Mouse (Mus musculus): Measurements from ENCODE around the gene Emilin1. TPM values are rescaled to one million over a fixed set of nuclear protein-coding genes. Genes with fewer than 3 reads are reported as not detected.
A peak's percentile ranks its signal among the peaks of the same experiment; 100 is the strongest.

Emilin1 gene
- polyA plus RNA-seq, 1 experiment from 2014 or later = 108 TPM

DNA sequence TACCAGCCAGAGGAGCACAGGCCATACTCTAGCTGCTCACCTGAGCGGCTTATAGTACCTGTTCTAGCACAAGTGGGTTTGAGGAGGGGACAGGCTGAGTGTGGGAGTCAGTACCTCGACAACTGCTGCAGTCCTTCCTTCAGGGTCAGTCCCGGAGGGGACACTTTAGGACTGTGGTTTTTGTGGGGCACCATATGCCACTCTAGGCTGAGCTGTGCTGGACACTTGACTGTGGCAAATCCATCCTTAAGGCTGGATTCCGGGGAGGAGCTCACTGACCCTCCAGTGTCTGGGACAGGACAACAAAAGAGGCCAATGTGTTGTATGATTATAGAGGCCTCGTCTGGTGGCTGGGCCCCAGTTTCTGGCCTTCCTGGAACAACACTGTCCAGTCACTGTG lies 39.3 kb downstream of the Emilin1 start:
- Histone ChIP-seq H3K27me3 (ENCODE audit: control insufficient read depth, insufficient read depth, low read length) (no peaks in the 10 kb centered on the region), H3K4me3 (ENCODE audit: control insufficient read depth in 1 of 2, insufficient read depth in 1 of 2, low read depth in 1 of 2, low read length in 2 of 2) (no peak overlapping the region), H3K9me3 (ENCODE audit: control insufficient read depth, low read length) (no peaks in the 10 kb centered on the region), H3K36me3 (ENCODE audit: control insufficient read depth, insufficient read depth, low read length) (peaks cover 48% of the 10 kb centered on the region), H3K9ac (ENCODE audit: low read length) (no peak overlapping the region), H3K27ac (replicated peaks in 1 of 2; ENCODE audit: control insufficient read depth in 1 of 2, insufficient read depth in 1 of 2, low read depth in 2 of 2, low read length in 2 of 2) (no peak overlapping the region), H3K4me2 (ENCODE audit: low read length) (no peak overlapping the region), H3K4me1 (ENCODE audit: control insufficient read depth in 2 of 2, insufficient read depth in 2 of 2, low read length in 2 of 2) (peaks cover 0 to 9% of the 10 kb centered on the region in 2 experiments; a peak in 3 of 4 replicates)
- ATAC-seq (ENCODE audit: insufficient number of reproducible peaks, insufficient read depth, low FRiP score, low read depth) = no peak
- WGBS = 85% methylated on average over 5 of the region's 5 CpGs

- WGBS = 95% methylated on average over 6 of the region's 6 CpGs
- Histone ChIP-seq H3K4me2 (ENCODE audit: low read length) (no peak overlapping the region), H3K27ac (replicated peaks in 1 of 2; ENCODE audit: control insufficient read depth in 1 of 2, insufficient read depth in 1 of 2, low read depth in 2 of 2, low read length in 2 of 2) (no peak overlapping the region), H3K9me3 (ENCODE audit: control insufficient read depth, low read length) (no peaks in the 10 kb centered on the region), H3K4me3 (ENCODE audit: control insufficient read depth in 1 of 2, insufficient read depth in 1 of 2, low read depth in 1 of 2, low read length in 2 of 2) (no peak overlapping the region), H3K36me3 (ENCODE audit: control insufficient read depth, insufficient read depth, low read length) (peaks cover 62% of the 10 kb centered on the region), H3K9ac (ENCODE audit: low read length) (no peak overlapping the region), H3K27me3 (ENCODE audit: control insufficient read depth, insufficient read depth, low read length) (no peaks in the 10 kb centered on the region), H3K4me1 (ENCODE audit: control insufficient read depth in 2 of 2, insufficient read depth in 2 of 2, low read length in 2 of 2) (peaks cover 4 to 21% of the 10 kb centered on the region in 2 experiments)
- ATAC-seq (ENCODE audit: insufficient number of reproducible peaks, insufficient read depth, low FRiP score, low read depth) = no peak
Measured at GRCm38 (mm10) chr5:30954065-30954464, 40.9 kb downstream of the Emilin1 start.

DNA sequence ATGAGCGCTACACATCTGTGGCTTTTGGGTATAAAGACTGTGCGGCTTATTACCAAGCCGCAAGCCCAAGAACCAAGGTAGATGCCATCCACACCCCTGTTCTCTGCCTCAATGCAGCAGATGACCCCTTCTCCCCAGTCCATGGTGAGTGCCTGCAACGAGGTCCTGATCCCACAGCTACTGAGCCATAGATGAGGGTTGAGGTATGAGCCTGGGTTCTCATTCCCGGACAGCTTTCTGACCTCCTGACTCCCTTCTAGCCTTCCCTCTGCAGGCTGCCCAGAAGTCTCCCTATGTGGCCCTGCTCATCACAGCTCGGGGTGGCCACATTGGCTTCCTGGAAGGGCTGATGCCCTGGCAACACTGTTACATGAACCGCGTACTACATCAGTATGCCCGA lies 41.4 kb downstream of the Emilin1 start:
- H3K4me1 ChIP-seq (ENCODE audit: control insufficient read depth in 2 of 2, insufficient read depth in 2 of 2, low read length in 2 of 2) = peaks cover 6 to 26% of the 10 kb centered on the region in 2 experiments
- no peak overlapping the region for H3K27ac ChIP-seq (replicated peaks in 1 of 2; ENCODE audit: control insufficient read depth in 1 of 2, insufficient read depth in 1 of 2, low read depth in 2 of 2, low read length in 2 of 2)
- H3K4me3 ChIP-seq (ENCODE audit: control insufficient read depth in 1 of 2, insufficient read depth in 1 of 2, low read depth in 1 of 2, low read length in 2 of 2) = no peak overlapping the region
- H3K4me2 ChIP-seq (ENCODE audit: low read length) = no peak overlapping the region
- H3K9me3 ChIP-seq (ENCODE audit: control insufficient read depth, low read length) = no peaks in the 10 kb centered on the region
- H3K9ac ChIP-seq (ENCODE audit: low read length) = no peak overlapping the region
- no peak for ATAC-seq (ENCODE audit: insufficient number of reproducible peaks, insufficient read depth, low FRiP score, low read depth)
- H3K27me3 ChIP-seq (ENCODE audit: control insufficient read depth, insufficient read depth, low read length) = no peaks in the 10 kb centered on the region
- H3K36me3 ChIP-seq (ENCODE audit: control insufficient read depth, insufficient read depth, low read length) = peaks cover 62% of the 10 kb centered on the region
- WGBS = 97% methylated on average over 9 of the region's 9 CpGs

DNA sequence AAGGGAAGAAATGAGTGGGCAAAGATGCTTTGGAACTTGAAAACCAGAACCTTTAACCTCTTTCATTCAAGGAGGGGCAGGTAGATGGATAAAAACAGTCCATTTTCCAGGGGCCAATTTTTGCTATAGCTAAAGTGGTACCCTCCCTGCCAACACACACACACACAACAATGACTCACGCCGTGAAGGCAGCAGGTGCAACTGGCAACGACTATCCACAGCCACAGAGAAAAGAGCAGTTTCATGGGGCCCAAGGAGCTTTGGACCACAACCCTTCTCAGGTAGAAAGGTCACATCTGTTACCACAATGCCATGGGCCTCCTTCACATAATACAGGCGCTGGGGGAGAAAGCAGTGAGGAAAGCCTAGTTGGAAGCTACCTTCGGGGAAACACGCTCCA lies 42.5 kb downstream of the Emilin1 start:
- no peak overlapping the region for H3K4me2 ChIP-seq (ENCODE audit: low read length)
- ATAC-seq (ENCODE audit: insufficient number of reproducible peaks, insufficient read depth, low FRiP score, low read depth) = no peak
- H3K9ac ChIP-seq (ENCODE audit: low read length) = no peak overlapping the region
- WGBS = 95% methylated on average over 6 of the region's 6 CpGs
- H3K4me3 ChIP-seq (ENCODE audit: control insufficient read depth in 1 of 2, insufficient read depth in 1 of 2, low read depth in 1 of 2, low read length in 2 of 2) = no peak overlapping the region
- no peaks in the 10 kb centered on the region for H3K9me3 ChIP-seq (ENCODE audit: control insufficient read depth, low read length)
- H3K36me3 ChIP-seq (ENCODE audit: control insufficient read depth, insufficient read depth, low read length) = peaks cover 62% of the 10 kb centered on the region
- no peaks in the 10 kb centered on the region for H3K27me3 ChIP-seq (ENCODE audit: control insufficient read depth, insufficient read depth, low read length)
- no peak overlapping the region for H3K27ac ChIP-seq (replicated peaks in 1 of 2; ENCODE audit: control insufficient read depth in 1 of 2, insufficient read depth in 1 of 2, low read depth in 2 of 2, low read length in 2 of 2)
- peaks cover 6 to 21% of the 10 kb centered on the region in 2 experiments for H3K4me1 ChIP-seq (ENCODE audit: control insufficient read depth in 2 of 2, insufficient read depth in 2 of 2, low read length in 2 of 2)

GRCm38 (mm10) chr5:30957891-30958290 lies 44.7 kb downstream of the Emilin1 start:
- Histone ChIP-seq H3K4me3 (ENCODE audit: control insufficient read depth in 1 of 2, insufficient read depth in 1 of 2, low read depth in 1 of 2, low read length in 2 of 2) (no peak overlapping the region), H3K36me3 (ENCODE audit: control insufficient read depth, insufficient read depth, low read length) (peaks cover 49% of the 10 kb centered on the region), H3K9me3 (ENCODE audit: control insufficient read depth, low read length) (no peaks in the 10 kb centered on the region), H3K4me1 (ENCODE audit: control insufficient read depth in 2 of 2, insufficient read depth in 2 of 2, low read length in 2 of 2) (peaks cover 6 to 18% of the 10 kb centered on the region in 2 experiments), H3K9ac (ENCODE audit: low read length) (no peak overlapping the region), H3K27me3 (ENCODE audit: control insufficient read depth, insufficient read depth, low read length) (no peaks in the 10 kb centered on the region), H3K27ac (replicated peaks in 1 of 2; ENCODE audit: control insufficient read depth in 1 of 2, insufficient read depth in 1 of 2, low read depth in 2 of 2, low read length in 2 of 2) (no peak overlapping the region), H3K4me2 (ENCODE audit: low read length) (no peak overlapping the region)
- 95% methylated on average over 6 of the region's 6 CpGs for WGBS
- no peak for ATAC-seq (ENCODE audit: insufficient number of reproducible peaks, insufficient read depth, low FRiP score, low read depth)

DNA sequence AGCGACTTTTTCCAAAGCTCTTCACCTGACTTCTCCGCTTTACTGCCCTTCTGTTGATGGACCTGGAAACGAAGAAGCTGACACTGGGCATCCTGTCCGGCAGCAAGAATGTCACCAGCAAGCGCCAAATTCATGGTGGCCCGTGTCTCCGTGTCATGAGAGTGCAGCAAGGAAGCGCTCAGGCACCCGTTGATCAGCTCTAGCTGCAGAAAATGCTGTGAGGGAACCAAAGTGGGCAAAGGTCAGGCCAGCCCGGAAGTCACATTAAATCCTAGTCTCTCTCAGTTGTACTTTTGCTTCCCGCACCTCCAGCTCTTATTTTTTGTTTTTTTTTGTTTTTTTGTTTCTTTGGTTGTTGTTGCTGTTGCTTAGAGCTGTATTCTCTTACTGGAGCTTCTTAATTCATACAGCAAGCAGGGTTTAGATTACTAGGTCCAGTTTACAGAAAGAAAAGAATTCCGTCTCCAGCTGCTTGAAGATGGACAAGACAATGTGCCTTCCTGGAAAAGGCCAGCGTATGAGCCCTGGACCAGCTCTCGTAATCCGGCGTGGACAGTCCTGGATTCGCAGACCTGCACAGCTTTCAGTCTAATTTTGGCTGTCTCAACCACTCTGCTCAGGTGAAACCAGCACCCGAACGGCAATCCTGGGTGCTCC lies 46.1 kb downstream of the Emilin1 start:
- H3K9me3 ChIP-seq (ENCODE audit: control insufficient read depth, low read length) = no peaks in the 10 kb centered on the region
- ATAC-seq (ENCODE audit: insufficient number of reproducible peaks, insufficient read depth, low FRiP score, low read depth) = no peak
- H3K36me3 ChIP-seq (ENCODE audit: control insufficient read depth, insufficient read depth, low read length) = peaks cover 35% of the 10 kb centered on the region
- 30% methylated on average over 19 of the region's 19 CpGs for WGBS
- peak overlapping the region; percentile 93 for H3K4me2 ChIP-seq (ENCODE audit: low read length)
- H3K4me3 ChIP-seq (ENCODE audit: control insufficient read depth in 1 of 2, insufficient read depth in 1 of 2, low read depth in 1 of 2, low read length in 2 of 2) = peak overlapping the region; percentile 84 to 86
- no peaks in the 10 kb centered on the region for H3K27me3 ChIP-seq (ENCODE audit: control insufficient read depth, insufficient read depth, low read length)
- H3K9ac ChIP-seq (ENCODE audit: low read length) = peak overlapping the region; percentile 94
- peak overlapping the region; percentile 84 to 86; a peak in 3 of 4 replicates for H3K27ac ChIP-seq (replicated peaks in 1 of 2; ENCODE audit: control insufficient read depth in 1 of 2, insufficient read depth in 1 of 2, low read depth in 2 of 2, low read length in 2 of 2)
- peaks cover 6 to 18% of the 10 kb centered on the region in 2 experiments for H3K4me1 ChIP-seq (ENCODE audit: control insufficient read depth in 2 of 2, insufficient read depth in 2 of 2, low read length in 2 of 2)

- no peaks in the 10 kb centered on the region for H3K27me3 ChIP-seq (ENCODE audit: control insufficient read depth, insufficient read depth, low read length)
- peak; percentile 94 for ATAC-seq (ENCODE audit: insufficient number of reproducible peaks, insufficient read depth, low FRiP score, low read depth)
- peak within 1 kb of the TSS; percentile 93 for H3K4me2 ChIP-seq (ENCODE audit: low read length)
- H3K27ac ChIP-seq (replicated peaks in 1 of 2; ENCODE audit: control insufficient read depth in 1 of 2, insufficient read depth in 1 of 2, low read depth in 2 of 2, low read length in 2 of 2) = peak within 1 kb of the TSS; percentile 84 to 86
- H3K9me3 ChIP-seq (ENCODE audit: control insufficient read depth, low read length) = no peaks in the 10 kb centered on the region
- under 1% methylated on average over 56 of the region's 56 CpGs for WGBS
- H3K4me1 ChIP-seq (ENCODE audit: control insufficient read depth in 2 of 2, insufficient read depth in 2 of 2, low read length in 2 of 2) = peaks cover 6 to 18% of the 10 kb centered on the region in 2 experiments
- peak within 1 kb of the TSS; percentile 84 to 86 for H3K4me3 ChIP-seq (ENCODE audit: control insufficient read depth in 1 of 2, insufficient read depth in 1 of 2, low read depth in 1 of 2, low read length in 2 of 2)
- H3K9ac ChIP-seq (ENCODE audit: low read length) = peak within 1 kb of the TSS; percentile 94
- H3K36me3 ChIP-seq (ENCODE audit: control insufficient read depth, insufficient read depth, low read length) = peaks cover 28% of the 10 kb centered on the region
Measured at GRCm38 (mm10) chr5:30959966-30960501, 46.8 kb downstream of the Emilin1 start, which contains the start of gene Preb. Gene Preb (minus strand): TSS chr5:30960361.
